Mouse (Mus musculus) myocyte (in vitro differentiated cells): ENCODE data around the gene Pias3.

Source experiments
- POLR2A ChIP-seq: IDR thresholded peaks from one replicate; pipeline ENCODE4 v1.6.1; 2011; ENCODE audit warnings: low read depth, mild to moderate bottlenecking, control low read depth, moderate library complexity; ENCODE audit not compliant: insufficient read length
- USF1 ChIP-seq: IDR thresholded peaks from one replicate; pipeline ENCODE4 v1.6.1; 2011; ENCODE audit warnings: low read depth, mild to moderate bottlenecking, control low read depth, moderate library complexity

- TF ChIP-seq POLR2A = no peak
- TF ChIP-seq USF1 = no peak
Observed at GRCm38 (mm10) chr3:96693579-96693978, 2.6 kb upstream of the Pias3 start.
